Mouse (Mus musculus): Measurements from ENCODE around the gene Il4ra. TPM values are rescaled to one million over a fixed set of nuclear protein-coding genes. Genes with fewer than 3 reads are reported as not detected.
A peak's percentile ranks its signal among the peaks of the same experiment; 100 is the strongest.

Gene Il4ra
- total and polyA plus RNA-seq, 3 experiments, result 18.2 to 27.4 (median 26.4) TPM

GRCm38 (mm10) chr7:125601280-125601670 is 49.4 kb downstream of the Il4ra start:
- peaks cover 28 to 62% of the 10 kb centered on the region in 2 experiments for H3K4me1 ChIP-seq (ENCODE audit: control insufficient read depth in 1 of 2, insufficient read depth in 2 of 2)
- H3K4me2 ChIP-seq (ENCODE audit: insufficient read depth, low read depth, poor library complexity, severe bottlenecking), result peak overlapping the region; percentile 75
- peak overlapping the region; percentile 47 for H3K9ac ChIP-seq (ENCODE audit: insufficient read depth, low read depth)
- in situ Hi-C loops (cut with MboI; ENCODE audit: low pct_ligation_motif_present, low pct_unique_long_range_greater_than_20kb, low sequenced_read_pairs) (no loop called here), dilution Hi-C loops (cut with MboI; ENCODE audit: extremely low pct_ligation_motif_present, extremely low pct_unique_long_range_greater_than_20kb, low sequenced_read_pairs) (no loop called here)
- peak overlapping the region; percentile 96 for H3K27ac ChIP-seq (ENCODE audit: insufficient read depth, low read depth)
- peak; percentile 55 for DNase-seq (ENCODE audit: extremely low read depth)
- TF ChIP-seq RCOR1 (conservative IDR thresholded peaks at IDR 0.05; ENCODE audit: low read depth, low read length) (0 out of 2 replicates have a peak, but pooled peaks have one; percentile 33), NELFE (IDR thresholded peaks at IDR 0.05; ENCODE audit: low read depth, low read length) (peak; percentile 14; the same call in 1 of the 2 replicates), ZNF384 (IDR thresholded peaks at IDR 0.05; ENCODE audit: low read depth, low read length) (no peak), ELF1 (IDR thresholded peaks at IDR 0.05; ENCODE audit: low read depth, low read length) (0 out of 2 replicates have a peak, but pooled peaks have one; percentile 21), CHD2 (IDR thresholded peaks at IDR 0.05; ENCODE audit: low read length) (0 out of 2 replicates have a peak, but pooled peaks have one; percentile 16), BHLHE40 (IDR thresholded peaks at IDR 0.05; ENCODE audit: low read depth, low read length) (0 out of 2 replicates have a peak, but pooled peaks have one; percentile 30), TBP (conservative IDR thresholded peaks at IDR 0.05; ENCODE audit: low read depth, low read length) (peak; percentile 51; the same call in 1 of the 2 replicates), EP300 (IDR thresholded peaks at IDR 0.05; ENCODE audit: low read length) (no peak; the same call in 1 of the 2 replicates), MAX (IDR thresholded peaks at IDR 0.05; ENCODE audit: low read length) (0 out of 2 replicates have a peak, but pooled peaks have one; percentile 45), MYC (IDR thresholded peaks at IDR 0.05; ENCODE audit: low read depth, low read length) (peak; percentile 46; the same call in 1 of the 2 replicates), ETS1 (conservative IDR thresholded peaks at IDR 0.05; ENCODE audit: low read depth, low read length) (peak; percentile 37; the same call in 1 of the 2 replicates)
- peaks cover 7 to 14% of the 10 kb centered on the region in 2 experiments for H3K36me3 ChIP-seq (replicated peaks in 1 of 2; ENCODE audit: control insufficient read depth in 1 of 2, insufficient read depth in 1 of 2, low read length in 1 of 2)
- H3K9me3 ChIP-seq (replicated peaks; ENCODE audit: low read length), result no peaks in the 10 kb centered on the region
- peaks cover 26% of the 10 kb centered on the region for H3K79me2 ChIP-seq (replicated peaks; ENCODE audit: control insufficient read depth, extremely low read depth, insufficient read depth, poor library complexity, severe bottlenecking)
- no peaks in the 10 kb centered on the region for H3K27me3 ChIP-seq (replicated peaks)
- H3K4me3 ChIP-seq (replicated peaks in 1 of 3; ENCODE audit: low read depth in 2 of 3, low read length in 2 of 3, poor library complexity in 1 of 3), result peak overlapping the region in 2 of 3 experiments; percentile 42 to 49

- in situ Hi-C loops (cut with MboI; ENCODE audit: low pct_ligation_motif_present, low pct_unique_long_range_greater_than_20kb, low sequenced_read_pairs) (no loop called here), dilution Hi-C loops (cut with MboI; ENCODE audit: extremely low pct_ligation_motif_present, extremely low pct_unique_long_range_greater_than_20kb, low sequenced_read_pairs) (no loop called here)
- H3K27me3 ChIP-seq (replicated peaks), result no peaks in the 10 kb centered on the region
- H3K4me3 ChIP-seq (replicated peaks in 1 of 3; ENCODE audit: low read depth in 2 of 3, low read length in 2 of 3, poor library complexity in 1 of 3), result peak overlapping the region; percentile 24 to 49 (median 42)
- H3K4me1 ChIP-seq (ENCODE audit: control insufficient read depth in 1 of 2, insufficient read depth in 2 of 2), result peaks cover 28 to 56% of the 10 kb centered on the region in 2 experiments
- H3K36me3 ChIP-seq (replicated peaks in 1 of 2; ENCODE audit: control insufficient read depth in 1 of 2, insufficient read depth in 1 of 2, low read length in 1 of 2), result peaks cover 14 to 21% of the 10 kb centered on the region in 2 experiments
- peak overlapping the region; percentile 45 for H3K9ac ChIP-seq (ENCODE audit: insufficient read depth, low read depth)
- peaks cover 32% of the 10 kb centered on the region for H3K79me2 ChIP-seq (replicated peaks; ENCODE audit: control insufficient read depth, extremely low read depth, insufficient read depth, poor library complexity, severe bottlenecking)
- peak overlapping the region; percentile 75 for H3K4me2 ChIP-seq (ENCODE audit: insufficient read depth, low read depth, poor library complexity, severe bottlenecking)
- DNase-seq (ENCODE audit: extremely low read depth), result peak; percentile 56
- no peaks in the 10 kb centered on the region for H3K9me3 ChIP-seq (replicated peaks; ENCODE audit: low read length)
- H3K27ac ChIP-seq (ENCODE audit: insufficient read depth, low read depth), result peak overlapping the region; percentile 96
- peak; percentile 49; the same call in 1 of the 2 replicates for TF ChIP-seq TCF12 (IDR thresholded peaks at IDR 0.05; ENCODE audit: low read depth, low read length)
- TF ChIP-seq SIN3A (IDR thresholded peaks at IDR 0.05; ENCODE audit: low read length), result peak; percentile 68
- peak; percentile 33; the same call in 1 of the 2 replicates for TF ChIP-seq MEF2A (IDR thresholded peaks at IDR 0.05; ENCODE audit: borderline replicate concordance, low read depth, low read length)
- TF ChIP-seq CTCF (conservative IDR thresholded peaks at IDR 0.05 in 1 of 2, IDR thresholded peaks at IDR 0.05 in 1 of 2; ENCODE audit: low read depth in 2 of 2, low read length in 2 of 2), result no peak
- 0 out of 2 replicates have a peak, but pooled peaks have one; percentile 22 for TF ChIP-seq RCOR1 (conservative IDR thresholded peaks at IDR 0.05; ENCODE audit: low read depth, low read length)
- peak; percentile 32; the same call in 1 of the 2 replicates for TF ChIP-seq JUND (conservative IDR thresholded peaks at IDR 0.05; ENCODE audit: low read depth, low read length)
- no peak for TF ChIP-seq GABPA (IDR thresholded peaks at IDR 0.05; ENCODE audit: insufficient replicate concordance, low read depth, low read length)
- TF ChIP-seq PAX5 (IDR thresholded peaks at IDR 0.05; ENCODE audit: low read length), result no peak
- TF ChIP-seq MAFK (IDR thresholded peaks at IDR 0.05; ENCODE audit: insufficient replicate concordance, low read length), result peak; percentile 33; the same call in 1 of the 2 replicates
- TF ChIP-seq MYC (IDR thresholded peaks at IDR 0.05; ENCODE audit: low read depth, low read length), result no peak
- no peak for TF ChIP-seq NRF1 (IDR thresholded peaks at IDR 0.05; ENCODE audit: low read depth, low read length)
- TF ChIP-seq HCFC1 (IDR thresholded peaks at IDR 0.05; ENCODE audit: low read depth, low read length), result no peak
- no peak for TF ChIP-seq MAZ (IDR thresholded peaks at IDR 0.05; ENCODE audit: low read depth, low read length)
- peak; percentile 16; the same call in 1 of the 2 replicates for TF ChIP-seq POLR2A (IDR thresholded peaks at IDR 0.05; ENCODE audit: low read depth, low read length)
- no peak for TF ChIP-seq POLR2AphosphoS2 (IDR thresholded peaks at IDR 0.05; ENCODE audit: low read depth, low read length)
- TF ChIP-seq ETS1 (conservative IDR thresholded peaks at IDR 0.05; ENCODE audit: low read depth, low read length), result peak; percentile 62
- TF ChIP-seq NELFE (IDR thresholded peaks at IDR 0.05; ENCODE audit: low read depth, low read length), result peak; percentile 39; the same call in 1 of the 2 replicates
- TF ChIP-seq KAT2A (IDR thresholded peaks at IDR 0.05; ENCODE audit: insufficient replicate concordance, low read length), result 0 out of 2 replicates have a peak, but pooled peaks have one; percentile 16
- peak; percentile 38; the same call in 1 of the 2 replicates for TF ChIP-seq EP300 (IDR thresholded peaks at IDR 0.05; ENCODE audit: low read length)
- peak; percentile 74 for TF ChIP-seq MAX (IDR thresholded peaks at IDR 0.05; ENCODE audit: low read length)
- no peak for TF ChIP-seq JUN (IDR thresholded peaks at IDR 0.05; ENCODE audit: insufficient read depth, low read depth, low read length)
- no peak for TF ChIP-seq USF1 (IDR thresholded peaks at IDR 0.05; ENCODE audit: low read depth, low read length)
- TF ChIP-seq UBTF (IDR thresholded peaks at IDR 0.05; ENCODE audit: low read depth, low read length), result no peak; the same call in 1 of the 2 replicates
- TF ChIP-seq TBP (conservative IDR thresholded peaks at IDR 0.05; ENCODE audit: low read depth, low read length), result no peak
Measured at GRCm38 (mm10) chr7:125601821-125602448, 50.0 kb downstream of the Il4ra start.
